Mouse (Mus musculus) neural tube, embryonic 15.5 days (tissue): ENCODE results near the gene Hist1h1b. TPM values are rescaled to one million over a fixed set of nuclear protein-coding genes. Genes with fewer than 3 reads are reported as not detected.
"Not testable (repeated sequence)": the region's sequence is repeated elsewhere in the genome, so short reads cannot be mapped to it uniquely, and the experiment has no call there.

Experiments
- ATAC-seq: fragments of 200-750 bp; cut with Nextera tagmentation; 2 replicates; pipeline ENCODE4 v1.8.0; 2017; ENCODE audit warnings: mild to moderate bottlenecking, moderate TSS enrichment, moderate library complexity; ENCODE audit not compliant: low FRiP score
- H3K27ac ChIP-seq: fragments of 300-500 bp; sonication (generic); replicated peaks from 2 replicates; pipeline ENCODE4 v1.5.1; 2015; ENCODE audit warnings: mild to moderate bottlenecking, inconsistent platforms
- H3K27me3 ChIP-seq: fragments of 300-500 bp; sonication (generic); replicated peaks from 2 replicates; pipeline ENCODE4 v1.6.1; 2015; ENCODE audit warnings: inconsistent platforms
- H3K36me3 ChIP-seq: fragments of 300-500 bp; sonication (generic); 2 replicates; pipeline ENCODE4 v1.6.1; 2015; ENCODE audit warnings: inconsistent platforms
- H3K4me1 ChIP-seq: fragments of 300-500 bp; sonication (generic); 2 replicates; pipeline ENCODE4 v1.6.1; 2015; ENCODE audit warnings: inconsistent platforms
- H3K4me2 ChIP-seq: fragments of 300-500 bp; sonication (generic); 2 replicates; pipeline ENCODE4 v1.6.1; 2015; ENCODE audit warnings: inconsistent platforms, mild to moderate bottlenecking, moderate library complexity
- H3K4me3 ChIP-seq: fragments of 300-500 bp; sonication (generic); replicated peaks from 2 replicates; pipeline ENCODE4 v1.5.1; 2015; ENCODE audit warnings: mild to moderate bottlenecking, inconsistent platforms
- H3K9ac ChIP-seq: fragments of 300-500 bp; sonication (generic); replicated peaks from 2 replicates; pipeline ENCODE4 v1.6.1; 2015; ENCODE audit warnings: mild to moderate bottlenecking, inconsistent platforms
- H3K9me3 ChIP-seq: fragments of 300-500 bp; sonication (generic); replicated peaks from 2 replicates; pipeline ENCODE4 v1.6.1; 2016; ENCODE audit warnings: inconsistent platforms
- WGBS: fragments of 180-500 bp; shearing (Covaris S2); methylation state at CpG from one replicate; pipeline ENCODE4 v1.1.7; 2015; ENCODE audit warnings: mixed read lengths; 5-methylcytosine and 5-hydroxymethylcytosine counted together
- polyA plus RNA-seq: library from polyadenylated mRNA; unstranded; fragments of >200 nt; fragmentation: Nextera tagmentation; extraction: Ambion mirVana; gene quantifications from 2 replicates; pipeline ENCODE4 v1.2.1, GENCODE M21; 2015

Gene Hist1h1b
- polyA plus RNA-seq = 2.2 and 5.8 TPM in 2 replicates

DNA sequence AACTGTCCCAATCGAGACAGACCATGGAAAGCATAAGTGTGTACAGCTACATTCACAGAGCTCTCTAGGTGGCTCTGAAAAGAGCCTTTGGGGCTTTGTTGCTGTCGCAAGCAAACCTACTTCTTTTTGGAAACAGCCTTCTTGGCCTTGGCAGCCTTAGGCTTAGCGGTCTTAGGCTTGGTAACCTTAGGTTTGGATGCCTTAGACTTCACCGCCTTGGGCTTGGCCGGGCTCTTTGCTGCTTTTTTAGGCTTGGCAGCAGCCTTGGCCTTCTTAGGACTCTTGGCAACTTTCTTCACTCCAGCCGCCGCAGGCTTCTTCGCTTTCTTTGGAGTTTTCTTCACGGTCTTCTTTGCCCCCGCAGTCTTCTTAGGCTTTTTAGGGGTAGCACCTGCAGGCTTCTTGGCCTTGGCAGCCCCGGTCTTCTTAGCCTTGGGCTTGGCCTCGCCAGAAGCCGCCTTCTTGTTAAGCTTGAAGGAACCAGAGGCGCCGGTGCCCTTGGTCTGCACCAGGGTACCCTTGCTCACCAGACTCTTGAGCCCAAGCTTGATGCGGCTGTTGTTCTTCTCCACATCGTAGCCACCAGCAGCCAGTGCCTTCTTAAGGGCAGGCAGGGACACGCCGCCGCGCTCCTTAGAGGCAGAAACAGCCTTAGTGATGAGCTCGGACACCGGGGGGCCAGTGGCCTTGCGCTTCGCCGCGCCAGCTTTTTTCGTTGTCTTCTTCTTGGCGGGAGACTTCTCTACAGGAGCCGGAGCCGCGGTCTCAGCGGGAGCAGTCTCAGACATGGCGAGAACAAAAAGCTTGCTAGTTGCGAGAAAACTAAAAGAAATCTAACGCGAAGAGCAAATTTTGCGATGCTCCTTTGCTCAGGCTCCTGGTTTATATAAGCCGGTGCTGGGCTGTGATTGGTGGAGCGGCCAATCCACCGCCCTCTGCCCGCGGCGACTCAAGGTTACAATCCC, at the start of gene Hist1h1b:
Hist1h1b (minus strand) TSS at position 859 of the 965 bp plus-strand sequence.
- peaks cover 6% of the 10 kb centered on the region; the same call in 1 of the 2 replicates for H3K27me3 ChIP-seq
- H3K9me3 ChIP-seq = no peaks in the 10 kb centered on the region
- H3K4me1 ChIP-seq = peaks cover 33% of the 10 kb centered on the region
- WGBS = under 1% methylated on average over 44 of the region's 44 CpGs
- H3K9ac ChIP-seq = peak within 1 kb of the TSS; percentile 50
- H3K4me2 ChIP-seq = peak within 1 kb of the TSS; percentile 89
- H3K4me3 ChIP-seq = peak within 1 kb of the TSS; percentile 49
- no peaks in the 10 kb centered on the region for H3K36me3 ChIP-seq
- peak within 1 kb of the TSS; percentile 60 for H3K27ac ChIP-seq
- peak; percentile 4; the same call in 1 of the 2 replicates for ATAC-seq

DNA sequence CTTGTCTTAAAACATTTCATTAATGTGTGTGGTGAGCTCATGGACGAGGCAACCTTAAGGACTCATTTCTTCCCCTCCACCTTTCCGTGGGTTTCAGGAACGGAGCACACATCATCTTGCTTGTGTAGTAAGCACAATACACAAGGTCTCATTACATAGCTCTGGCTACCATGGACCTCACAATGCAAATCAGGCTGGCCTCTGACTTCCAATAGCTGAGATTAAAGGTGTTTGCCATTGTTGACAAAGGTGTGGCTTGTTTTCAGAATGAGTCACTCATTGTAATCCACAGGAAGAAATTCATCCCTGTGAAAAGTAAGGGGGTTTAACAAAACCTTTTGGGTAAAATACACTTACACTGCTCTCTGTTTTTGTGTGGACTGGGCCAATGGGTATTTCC, 48.1 kb upstream of the Hist1h1b start:
- no peaks in the 10 kb centered on the region for H3K36me3 ChIP-seq
- H3K4me3 ChIP-seq = no peak overlapping the region
- H3K9me3 ChIP-seq = no peaks in the 10 kb centered on the region
- ATAC-seq = no peak
- no peak overlapping the region for H3K27ac ChIP-seq
- no peaks in the 10 kb centered on the region for H3K4me1 ChIP-seq
- no peak overlapping the region for H3K4me2 ChIP-seq
- WGBS = 84% methylated on average over 3 of the region's 3 CpGs
- H3K9ac ChIP-seq = no peak overlapping the region
- H3K27me3 ChIP-seq = no peaks in the 10 kb centered on the region

DNA sequence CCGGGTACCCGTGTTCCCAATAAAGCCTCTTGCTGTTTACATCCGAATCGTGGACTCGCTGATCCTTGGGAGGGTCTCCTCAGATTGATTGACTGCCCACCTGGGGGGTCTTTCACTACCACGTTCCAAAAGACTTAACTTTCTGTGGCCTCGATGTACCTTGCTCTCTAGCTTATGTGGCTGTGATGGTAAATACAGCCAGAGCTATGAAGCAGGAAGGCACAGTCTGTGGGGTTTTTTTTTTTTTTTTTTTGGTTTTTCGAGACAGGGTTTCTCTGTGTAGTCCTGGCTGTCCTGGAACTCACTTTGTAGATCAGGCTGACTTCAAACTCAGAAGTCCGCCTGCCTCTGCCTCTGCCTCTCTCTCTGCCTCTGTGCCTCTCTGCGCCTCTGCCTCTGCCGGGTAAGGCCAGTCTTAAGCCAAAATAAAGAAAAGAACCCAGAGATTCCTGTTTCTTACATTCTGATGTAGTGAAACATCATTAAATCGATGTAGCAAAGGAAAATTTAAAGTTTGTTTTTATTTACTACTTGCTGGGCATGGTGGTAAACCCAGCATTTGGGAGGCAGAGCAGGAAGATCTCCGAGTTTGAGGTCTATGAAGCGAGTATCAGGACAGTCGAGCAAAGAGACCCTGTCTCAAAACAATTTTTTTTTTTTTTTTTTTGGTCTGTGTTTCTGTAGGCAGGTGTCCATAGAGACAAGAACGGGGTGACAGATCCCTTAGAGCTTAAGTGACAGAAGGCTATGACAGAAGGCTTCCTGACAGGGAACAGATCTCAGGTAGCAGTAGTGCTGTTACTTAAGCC, 39.9 kb upstream of the Hist1h1b start:
- 79% methylated on average over 7 of the region's 16 CpGs for WGBS
- H3K4me1 ChIP-seq = not testable (repeated sequence)

DNA sequence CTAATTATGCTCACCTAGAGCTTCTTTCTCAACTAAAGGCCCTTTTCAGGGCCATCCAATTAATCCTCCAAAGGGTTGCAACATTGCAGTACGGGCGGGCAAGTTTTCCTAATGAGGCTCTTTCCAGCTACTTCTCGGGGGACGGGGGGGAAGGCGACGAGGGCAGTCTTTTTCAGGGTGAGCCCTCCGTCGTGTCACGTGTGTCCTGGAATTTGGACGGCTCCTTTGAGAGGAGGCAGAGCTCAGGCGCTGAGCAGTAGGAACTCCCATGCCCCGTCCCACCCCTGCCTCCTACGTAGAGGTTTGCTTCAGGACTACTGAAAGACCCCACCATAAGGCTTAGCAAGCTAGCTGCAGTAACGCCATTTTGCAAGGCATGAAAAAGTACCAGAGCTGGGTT, 31.7 kb upstream of the Hist1h1b start:
- ATAC-seq, H3K4me1 ChIP-seq, H3K27me3 ChIP-seq, H3K9me3 ChIP-seq, H3K9ac ChIP-seq, H3K36me3 ChIP-seq, H3K27ac ChIP-seq: not testable (repeated sequence)
- Histone ChIP-seq H3K4me3 (peak overlapping the region; percentile 18; the same call in 1 of the 2 replicates), H3K4me2 (peak overlapping the region; percentile 47)
- WGBS = 1% methylated on average over 14 of the region's 14 CpGs

More for the DNA sequence above, 39.9 kb upstream of the Hist1h1b start:
- H3K27me3 ChIP-seq, H3K4me3 ChIP-seq, H3K9me3 ChIP-seq, H3K4me2 ChIP-seq, ATAC-seq, H3K36me3 ChIP-seq, H3K9ac ChIP-seq, H3K27ac ChIP-seq: not testable (repeated sequence)

DNA sequence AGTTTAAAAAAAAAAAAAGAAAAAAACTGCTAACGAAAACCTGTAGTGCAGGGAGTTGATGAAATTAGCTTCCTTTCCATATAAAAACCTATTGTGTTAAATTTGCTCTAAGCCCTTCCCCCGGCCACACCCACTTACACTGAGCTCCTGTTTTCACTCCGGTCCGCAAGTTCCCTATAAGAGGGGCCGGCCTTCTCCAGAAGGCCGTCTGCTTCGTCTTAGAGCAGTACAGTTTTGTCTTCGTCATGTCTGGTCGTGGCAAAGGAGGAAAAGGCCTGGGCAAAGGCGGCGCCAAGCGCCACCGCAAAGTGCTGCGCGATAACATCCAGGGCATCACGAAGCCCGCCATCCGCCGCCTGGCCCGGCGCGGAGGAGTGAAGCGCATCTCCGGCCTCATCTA, 31.1 kb upstream of the Hist1h1b start, which contains the start of gene Hist1h4m:
Hist1h4m (plus strand) TSS at position 208 of the 400 bp plus-strand sequence.
- peak; percentile 77 for ATAC-seq
- Histone ChIP-seq H3K4me3 (peak within 1 kb of the TSS; percentile 18; the same call in 1 of the 2 replicates), H3K4me2 (peak within 1 kb of the TSS; percentile 47)
- H3K36me3 ChIP-seq, H3K27ac ChIP-seq, H3K27me3 ChIP-seq, H3K4me1 ChIP-seq, H3K9ac ChIP-seq, H3K9me3 ChIP-seq: not testable (repeated sequence)
- WGBS = no CpG with 5 or more reads among the region's 24 CpGs

DNA sequence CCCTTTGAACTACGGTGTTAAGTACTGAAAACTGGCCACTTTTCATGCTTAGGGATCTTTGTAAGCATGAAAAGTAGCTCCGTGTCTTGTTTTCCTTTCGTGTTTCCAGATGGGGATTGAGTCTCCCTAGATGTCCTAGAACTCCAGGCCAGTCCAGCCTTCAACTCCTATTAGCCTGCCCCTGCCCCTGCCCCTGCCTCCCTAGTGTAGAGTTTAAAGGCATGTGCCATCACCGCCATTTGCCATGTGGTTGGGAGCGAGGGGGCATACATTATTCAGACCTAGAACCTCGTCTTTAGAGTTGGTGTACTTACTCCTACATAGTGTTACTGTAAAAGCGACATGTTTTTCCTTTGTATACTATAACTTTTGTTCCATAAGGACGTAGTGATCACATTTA, 30.6 kb upstream of the Hist1h1b start:
- WGBS = no CpG with 5 or more reads among the region's 8 CpGs
- not testable (repeated sequence) for H3K36me3 ChIP-seq, H3K9ac ChIP-seq, H3K4me1 ChIP-seq, H3K27ac ChIP-seq, H3K4me2 ChIP-seq, H3K27me3 ChIP-seq, H3K9me3 ChIP-seq, H3K4me3 ChIP-seq
- ATAC-seq = peak; percentile 15

DNA sequence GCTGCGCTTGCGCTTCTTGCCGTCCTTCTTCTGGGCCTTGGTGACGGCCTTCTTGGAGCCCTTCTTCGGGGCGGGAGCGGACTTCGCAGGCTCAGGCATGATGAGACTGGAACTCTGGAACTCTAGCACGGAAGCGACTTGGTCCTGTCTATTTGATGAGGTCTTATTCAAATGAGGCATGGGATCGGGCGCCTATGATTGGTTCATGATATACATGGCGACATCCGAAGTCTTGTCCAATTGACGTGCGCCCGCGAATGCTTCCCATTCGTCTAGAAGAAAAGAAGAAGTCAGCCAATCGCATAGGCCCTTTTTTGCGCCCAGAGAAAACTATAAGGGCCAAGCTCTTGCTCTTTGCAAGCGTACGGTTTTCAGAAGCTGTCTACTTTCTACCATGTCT, 29.6 kb upstream of the Hist1h1b start, which contains the start of the genes Hist1h2bq and Hist1h2ao:
Hist1h2bq (minus strand) TSS at position 125 of the 400 bp plus-strand sequence.
Hist1h2ao (plus strand) TSS at position 393 of the 400 bp plus-strand sequence.
- H3K4me2 ChIP-seq, H3K27me3 ChIP-seq, H3K4me1 ChIP-seq, H3K9me3 ChIP-seq, H3K36me3 ChIP-seq, H3K9ac ChIP-seq, H3K4me3 ChIP-seq, H3K27ac ChIP-seq: not testable (repeated sequence)
- WGBS = no CpG with 5 or more reads among the region's 23 CpGs
- ATAC-seq = peak; percentile 98

DNA sequence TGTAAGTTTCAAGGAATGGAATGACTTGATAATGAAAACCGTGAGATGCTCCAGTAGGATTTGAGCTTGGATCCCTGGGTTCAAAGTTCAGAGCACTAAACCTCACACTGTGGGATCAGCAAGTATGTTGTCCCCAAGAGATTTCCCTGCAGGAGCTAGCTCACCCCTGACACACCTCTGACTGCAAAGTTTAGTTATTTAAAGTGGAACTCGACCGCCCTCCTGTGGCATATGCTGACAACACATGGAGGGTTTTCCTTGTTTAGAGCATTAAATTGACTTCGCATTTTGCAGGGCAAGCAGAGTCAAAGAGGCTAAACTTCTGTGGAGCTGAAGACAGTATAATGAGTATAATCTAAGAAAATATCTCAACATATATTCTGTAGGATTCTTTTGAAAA, 22.6 kb upstream of the Hist1h1b start:
- H3K4me2 ChIP-seq, H3K4me3 ChIP-seq, H3K36me3 ChIP-seq, H3K4me1 ChIP-seq, H3K9me3 ChIP-seq, H3K27ac ChIP-seq, H3K27me3 ChIP-seq, H3K9ac ChIP-seq: not testable (repeated sequence)
- peak; percentile 79 for ATAC-seq
- WGBS = no CpG with 5 or more reads among the region's 4 CpGs

DNA sequence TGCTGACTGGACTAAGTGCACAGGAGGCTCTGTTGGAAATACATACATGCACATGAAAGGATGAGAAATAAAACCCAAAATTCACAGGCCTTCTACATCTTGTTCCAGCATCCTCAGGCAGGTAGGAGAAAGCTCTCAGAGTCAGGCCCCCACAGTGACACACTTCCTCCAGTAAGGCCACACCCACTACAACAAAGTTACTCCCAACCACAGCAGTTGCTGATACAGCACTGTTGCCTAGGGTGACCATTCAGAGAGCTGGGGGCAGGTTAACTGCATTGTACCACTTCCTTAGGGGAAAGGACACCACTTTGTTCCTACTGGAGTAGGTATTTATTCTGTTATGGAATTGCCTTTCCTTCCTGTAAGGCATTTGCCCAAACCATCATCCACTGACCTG, 16.7 kb upstream of the Hist1h1b start:
- H3K4me2 ChIP-seq, H3K9me3 ChIP-seq, H3K9ac ChIP-seq, H3K4me1 ChIP-seq, ATAC-seq, H3K36me3 ChIP-seq, H3K27ac ChIP-seq, H3K4me3 ChIP-seq, H3K27me3 ChIP-seq: not testable (repeated sequence)

DNA sequence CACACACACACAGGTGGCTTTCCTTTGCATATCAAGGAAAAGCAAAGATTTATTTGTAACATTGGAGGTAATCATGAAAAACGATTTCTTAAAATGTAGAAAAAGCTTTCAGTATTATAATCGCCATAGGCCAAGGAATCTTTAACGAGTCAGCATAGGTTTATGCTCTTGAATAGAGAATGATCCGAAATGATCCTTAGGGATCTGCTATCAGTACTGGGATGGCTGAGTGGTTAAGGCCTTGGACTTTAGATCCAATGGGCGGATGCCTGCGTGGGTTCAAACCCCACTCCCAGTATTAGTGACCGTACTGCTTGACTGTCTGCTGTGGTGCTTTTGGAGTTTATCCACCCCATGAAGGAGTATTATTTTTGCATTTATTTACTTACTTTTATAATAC, 15.2 kb upstream of the Hist1h1b start:
- H3K27ac ChIP-seq = no peak overlapping the region
- peaks cover 5% of the 10 kb centered on the region; the same call in 1 of the 2 replicates for H3K4me1 ChIP-seq
- H3K4me3 ChIP-seq = no peak overlapping the region
- H3K9ac ChIP-seq = no peak overlapping the region
- WGBS = 97% methylated on average over 7 of the region's 7 CpGs
- H3K27me3 ChIP-seq = no peaks in the 10 kb centered on the region
- no peaks in the 10 kb centered on the region for H3K36me3 ChIP-seq
- ATAC-seq = no peak
- no peak overlapping the region for H3K4me2 ChIP-seq
- H3K9me3 ChIP-seq = no peaks in the 10 kb centered on the region

DNA sequence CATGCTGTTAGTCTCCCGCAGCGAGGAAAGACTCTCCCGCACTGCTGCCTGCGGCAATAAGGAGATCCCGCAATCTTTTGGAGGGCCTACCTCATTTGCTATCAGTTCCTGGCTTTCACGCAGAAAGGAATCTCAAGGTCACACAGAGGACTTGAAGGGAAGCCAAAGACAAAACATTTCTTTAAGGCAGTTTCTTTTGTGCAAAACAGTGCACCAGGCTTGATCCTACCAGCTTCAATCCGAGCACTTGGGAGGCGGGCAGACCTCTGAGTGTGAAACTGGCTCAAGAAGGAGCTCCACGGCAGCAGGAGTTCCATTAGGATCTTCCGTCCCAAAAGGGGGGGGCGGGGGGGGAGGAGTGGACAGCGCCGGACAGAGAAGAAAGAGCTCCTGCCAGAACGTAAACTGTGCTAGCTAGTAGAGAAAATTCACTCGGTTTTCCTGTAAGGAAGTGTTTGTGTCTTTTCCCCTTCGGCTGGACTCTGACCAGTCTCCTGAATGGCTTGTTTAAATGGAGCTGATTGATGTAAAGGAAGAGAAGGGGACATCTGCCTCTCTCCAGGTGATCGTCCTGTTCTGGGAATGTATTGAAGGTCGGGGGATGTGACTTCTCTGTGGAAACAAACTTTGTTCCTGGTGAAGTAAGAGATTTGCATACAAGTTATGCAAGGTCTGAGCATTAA, 10.3 kb upstream of the Hist1h1b start:
- Histone ChIP-seq H3K4me1 (peaks cover 19% of the 10 kb centered on the region), H3K27me3 (no peaks in the 10 kb centered on the region), H3K4me2 (peak overlapping the region; percentile 46), H3K9ac (peak overlapping the region; percentile 28; the same call in 1 of the 2 replicates), H3K4me3 (0 out of 2 replicates have a peak overlapping the region, but pooled peaks have one; percentile 4), H3K27ac (no peak overlapping the region), H3K36me3 (no peaks in the 10 kb centered on the region), H3K9me3 (no peaks in the 10 kb centered on the region)
- 6% methylated on average over 18 of the region's 18 CpGs for WGBS
- no peak for ATAC-seq
